Mouse (Mus musculus) regulatory T cell (primary cell): ENCODE measurements at regions not wholly inside any gene's neighbourhood (a gene's known extent, or its start where the extent isn't known, plus 50 kb on each side); places are given as distances from the start of the nearest gene placed in this dataset.
"Not testable (repeated sequence)": the region's sequence is repeated elsewhere in the genome, so short reads cannot be mapped to it uniquely, and the experiment has no call there.

ENCODE experiments used
- in situ Hi-C: fragments of 300-600 bp; cut with MboI, MseI; formaldehyde crosslinking; loops from one replicate; pipeline ENCODE4 v1.15.1; 2025; ENCODE audit warnings: high pct_unique_total_duplicates

GRCm38 (mm10) chr14:15868520-15868919 is 380.6 kb upstream of the Ngly1 start:
- in situ Hi-C loops: no loop called here

DNA sequence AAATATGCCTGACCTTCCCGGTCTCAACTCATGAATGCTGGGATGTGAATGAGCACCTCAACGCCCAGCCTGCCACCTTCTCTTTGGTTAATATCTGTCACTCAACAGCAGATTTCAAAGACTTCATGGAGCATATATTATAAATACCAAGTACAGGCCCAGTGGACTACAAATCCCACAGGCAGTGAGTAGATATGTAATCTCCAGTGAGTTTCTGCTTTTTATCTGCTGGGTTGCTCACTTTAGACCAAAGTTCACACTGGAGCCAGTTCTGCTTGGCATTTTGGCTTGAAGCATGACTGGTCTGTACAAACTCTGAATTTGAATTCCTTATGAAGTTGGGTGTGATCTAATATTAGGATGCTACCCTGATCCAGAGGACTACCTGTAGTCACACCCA is 377.1 kb upstream of the Ngly1 start:
- in situ Hi-C loops: loop anchor here (10.0 kb wide), 1 partner anchor 357 kb away; no protein-coding TSS in a partner anchor

DNA sequence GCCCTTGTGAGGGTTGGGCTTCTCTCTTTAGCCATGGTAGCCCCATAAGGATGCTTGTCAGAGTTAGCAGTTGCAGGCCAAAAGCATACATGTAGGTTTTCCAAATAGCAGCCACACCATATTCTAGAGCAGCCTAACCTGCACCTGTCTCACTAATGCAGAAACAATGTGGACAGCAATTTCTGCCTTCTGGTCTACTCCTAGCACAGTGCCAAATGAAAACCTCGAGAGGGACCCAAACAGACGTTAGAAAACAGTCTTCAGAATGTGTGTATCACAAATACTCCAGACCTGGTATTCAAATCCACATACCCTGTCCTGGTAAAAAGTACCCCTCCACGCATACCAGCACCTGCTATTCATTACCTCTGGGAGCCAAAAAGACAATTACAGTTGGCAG is 368.9 kb upstream of the Ngly1 start:
- in situ Hi-C loops: no loop called here

DNA sequence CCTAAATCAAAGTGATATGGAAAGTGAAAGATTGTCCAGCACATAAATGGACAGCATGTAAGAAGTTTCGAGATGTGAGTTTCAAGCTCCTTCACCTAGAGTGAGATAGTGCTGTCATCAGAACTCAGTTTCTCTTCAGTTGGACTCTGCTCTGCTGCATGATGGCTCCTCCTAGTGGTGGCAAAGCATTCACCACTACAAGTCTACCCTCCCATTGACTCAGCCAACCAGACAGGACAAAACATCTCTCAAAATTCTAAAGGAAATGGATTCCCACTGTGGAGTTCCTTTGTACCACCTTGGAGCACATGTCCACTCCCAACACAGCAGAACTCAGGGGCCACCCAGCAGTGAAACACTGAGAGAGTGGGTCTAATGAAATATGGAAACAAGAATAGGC is 367.8 kb upstream of the Ngly1 start:
- in situ Hi-C loops: no loop called here

GRCm38 (mm10) chr14:15884641-15885340 is 364.3 kb upstream of the Ngly1 start:
- in situ Hi-C loops: no loop called here

GRCm38 (mm10) chr14:15897098-15897497 is 352.0 kb upstream of the Ngly1 start:
- in situ Hi-C loops: no loop called here

- in situ Hi-C loops: not testable (repeated sequence)
These were observed 342.7 kb upstream of the Ngly1 start for GRCm38 (mm10) chr14:15906429-15906828.

DNA sequence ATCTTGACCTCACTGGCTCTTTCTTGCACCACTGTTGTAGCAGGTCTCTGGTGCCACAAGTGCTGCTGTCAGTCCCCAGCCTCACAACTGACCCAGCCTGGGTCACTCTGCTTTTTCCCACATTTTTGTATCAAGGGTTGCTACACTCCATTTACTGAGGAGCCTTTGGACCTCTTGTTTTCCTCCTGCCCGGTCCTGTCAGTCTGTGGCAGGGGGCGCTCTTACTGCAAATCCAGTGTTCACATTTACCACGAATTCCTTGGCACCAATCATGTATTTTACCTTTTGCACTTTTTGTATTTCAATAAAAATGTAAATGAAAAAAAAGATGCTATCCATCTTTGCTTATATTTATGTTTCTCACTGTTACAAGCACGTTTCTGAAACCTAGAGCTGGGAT is 335.9 kb upstream of the Ngly1 start:
- in situ Hi-C loops: not testable (repeated sequence)

DNA sequence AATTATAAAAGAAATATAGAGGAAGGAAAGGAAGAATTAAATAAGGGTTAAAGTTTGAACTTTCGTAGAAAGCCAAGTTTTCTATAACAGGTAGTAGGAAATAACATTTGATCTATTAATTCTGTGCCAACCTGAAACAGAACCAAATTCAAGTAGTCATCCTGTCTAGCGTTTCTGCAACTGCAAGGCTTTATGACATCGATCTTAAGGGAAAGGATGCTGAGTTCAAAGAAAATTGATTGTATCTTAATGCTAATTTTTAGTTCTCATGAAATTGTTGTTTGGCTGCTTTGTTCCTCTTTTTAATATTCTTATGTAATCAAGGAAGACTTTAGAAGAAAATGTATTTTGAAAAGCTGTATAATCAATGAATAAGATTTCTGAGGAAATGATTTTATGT is 334.9 kb upstream of the Ngly1 start:
- in situ Hi-C loops: no loop called here

DNA sequence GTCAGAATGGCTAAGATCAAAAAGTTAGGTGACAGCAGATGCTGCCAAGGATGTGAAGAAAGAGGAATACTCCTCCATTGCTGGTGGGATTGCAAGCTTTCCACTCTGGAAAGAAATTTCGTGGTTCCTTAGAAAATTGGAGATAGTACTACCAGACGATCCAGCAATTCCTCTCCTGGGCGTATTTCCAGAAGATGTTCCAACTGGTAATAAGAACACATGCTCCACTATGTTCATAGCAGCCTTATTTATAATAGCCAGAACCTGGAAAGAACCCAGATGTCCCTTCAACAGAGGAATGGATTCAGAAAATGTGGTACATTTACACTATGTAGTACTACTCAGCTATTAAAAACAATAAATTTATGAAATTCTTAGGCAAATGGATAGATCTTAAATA is 324.4 kb upstream of the Ngly1 start:
- in situ Hi-C loops: not testable (repeated sequence)

GRCm38 (mm10) chr14:15934729-15935128 is 314.4 kb upstream of the Ngly1 start:
- in situ Hi-C loops: no loop called here

DNA sequence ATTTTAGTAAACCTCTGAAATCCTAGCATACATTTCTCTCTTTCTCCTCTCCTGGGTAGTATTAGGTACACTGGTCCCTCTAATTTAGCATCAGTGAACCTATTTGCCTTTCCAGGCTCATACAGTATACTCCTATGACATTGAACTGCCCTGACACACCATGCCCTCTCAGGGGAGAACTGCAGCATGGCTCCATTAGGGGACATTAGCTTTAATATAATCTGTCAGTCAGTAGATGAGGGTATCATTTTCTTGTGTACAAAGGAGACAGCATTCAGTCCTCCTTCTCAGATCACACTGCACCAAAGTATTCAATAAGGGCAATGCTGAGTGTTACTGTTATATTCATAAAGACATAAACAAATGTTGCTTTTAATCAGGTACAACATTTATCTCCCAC is 278.8 kb upstream of the Ngly1 start:
- in situ Hi-C loops: no loop called here

DNA sequence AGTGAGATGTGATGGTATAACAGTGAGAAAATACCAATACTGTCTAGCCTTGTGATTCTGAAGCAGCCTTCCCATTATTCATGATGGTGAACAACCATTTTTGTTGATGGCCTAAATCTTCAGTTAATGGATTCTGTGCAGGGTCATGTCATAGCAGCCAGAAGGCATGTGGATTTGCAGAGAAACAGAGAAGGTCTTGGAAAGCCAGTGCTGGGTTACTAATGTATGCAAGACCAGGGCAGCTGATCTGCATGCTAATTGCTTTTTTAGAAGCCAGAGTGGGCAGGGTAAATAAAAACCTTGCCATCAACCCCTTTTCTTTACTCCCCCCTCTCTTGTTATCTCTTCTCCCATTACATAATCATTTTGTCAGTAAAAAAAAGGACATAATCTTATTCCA is 278.3 kb upstream of the Ngly1 start:
- in situ Hi-C loops: no loop called here

- in situ Hi-C loops: no loop called here
These were observed 277.8 kb upstream of the Ngly1 start for GRCm38 (mm10) chr14:15971306-15971705.

DNA sequence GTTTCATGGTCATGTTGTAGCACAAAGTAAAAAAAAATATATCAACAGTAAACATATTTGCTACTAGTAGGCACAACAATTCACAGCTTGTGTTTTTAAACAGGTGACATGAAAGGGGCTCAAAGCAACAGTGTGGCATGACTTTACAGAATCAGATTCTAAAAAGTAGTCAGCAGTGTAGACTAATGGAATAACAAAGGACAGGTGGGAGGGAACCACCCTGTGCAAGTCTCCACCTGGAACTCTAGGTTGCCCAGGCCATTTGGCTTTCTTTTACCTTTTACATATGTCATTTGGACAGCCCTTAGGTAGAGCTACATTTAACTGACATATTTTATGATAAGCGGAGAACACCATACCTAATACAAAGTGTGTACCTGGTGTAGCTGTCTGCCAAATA is 271.7 kb upstream of the Ngly1 start:
- in situ Hi-C loops: no loop called here

GRCm38 (mm10) chr14:15978329-15978728 is 270.8 kb upstream of the Ngly1 start:
- in situ Hi-C loops: no loop called here

- in situ Hi-C loops: no loop called here
These were observed 243.7 kb upstream of the Ngly1 start for GRCm38 (mm10) chr14:16005409-16005808.

DNA sequence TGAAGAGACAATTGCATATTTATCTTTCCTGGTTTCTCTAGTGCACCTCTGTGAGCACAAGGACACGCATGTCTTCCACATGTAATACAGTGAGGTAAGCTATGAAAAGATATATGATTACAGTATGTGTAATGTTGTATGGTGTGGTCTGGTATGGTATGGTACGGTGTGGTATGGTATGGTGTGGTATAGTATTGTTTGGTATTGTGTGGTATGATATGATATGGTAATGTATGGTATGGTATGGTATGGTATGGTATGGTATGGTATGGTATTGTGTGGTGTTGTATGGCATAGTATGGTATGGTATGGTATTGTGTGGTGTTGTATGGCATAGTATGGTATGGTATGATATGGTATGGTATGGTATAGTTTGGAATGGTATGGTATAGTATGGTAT is 242.1 kb upstream of the Ngly1 start:
- in situ Hi-C loops: no loop called here

DNA sequence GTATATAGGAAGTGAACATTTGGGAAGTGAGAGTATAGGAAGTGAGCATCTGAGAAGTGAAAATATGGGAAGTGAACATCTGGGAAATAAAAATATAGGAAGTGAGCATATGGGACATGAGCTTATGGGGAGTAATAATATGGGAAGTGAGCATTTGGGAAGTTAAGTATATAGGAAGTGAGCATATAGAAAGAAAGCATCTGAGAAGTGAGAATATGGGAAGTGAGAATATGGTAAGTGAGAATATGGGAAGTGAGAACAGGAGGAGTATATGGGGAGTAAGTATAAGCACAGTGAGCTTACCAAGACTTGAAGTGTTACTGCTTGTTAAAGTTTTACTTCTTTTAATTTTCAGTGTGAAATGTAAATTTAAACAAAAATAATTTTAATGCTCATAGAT is 239.3 kb upstream of the Ngly1 start:
- in situ Hi-C loops: no loop called here

- in situ Hi-C loops: no loop called here
These were observed 225.2 kb upstream of the Ngly1 start for GRCm38 (mm10) chr14:16023853-16024252.

DNA sequence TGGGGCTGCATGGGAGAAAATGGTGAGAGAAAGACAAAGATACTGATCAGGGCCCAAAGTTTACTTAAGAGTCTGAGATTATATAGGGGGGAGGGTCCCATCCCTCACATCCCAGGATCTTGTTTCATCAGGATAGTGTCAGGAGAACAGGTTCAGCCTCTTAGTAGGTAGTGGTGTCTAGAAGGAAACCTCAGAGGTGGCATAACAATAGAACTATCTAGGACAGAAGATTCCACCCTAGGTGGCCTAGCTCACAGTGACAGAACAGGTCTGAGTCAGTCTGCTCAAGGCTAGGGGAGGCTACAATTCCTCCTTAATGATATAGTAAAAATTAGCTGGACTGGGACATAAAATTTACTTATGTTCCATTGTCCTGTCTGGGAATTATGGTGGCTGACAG is 211.3 kb upstream of the Ngly1 start:
- in situ Hi-C loops: no loop called here

GRCm38 (mm10) chr14:16038336-16038735 is 210.7 kb upstream of the Ngly1 start:
- in situ Hi-C loops: no loop called here

- in situ Hi-C loops: no loop called here
These were observed 204.6 kb upstream of the Ngly1 start for GRCm38 (mm10) chr14:16044466-16044865.

DNA sequence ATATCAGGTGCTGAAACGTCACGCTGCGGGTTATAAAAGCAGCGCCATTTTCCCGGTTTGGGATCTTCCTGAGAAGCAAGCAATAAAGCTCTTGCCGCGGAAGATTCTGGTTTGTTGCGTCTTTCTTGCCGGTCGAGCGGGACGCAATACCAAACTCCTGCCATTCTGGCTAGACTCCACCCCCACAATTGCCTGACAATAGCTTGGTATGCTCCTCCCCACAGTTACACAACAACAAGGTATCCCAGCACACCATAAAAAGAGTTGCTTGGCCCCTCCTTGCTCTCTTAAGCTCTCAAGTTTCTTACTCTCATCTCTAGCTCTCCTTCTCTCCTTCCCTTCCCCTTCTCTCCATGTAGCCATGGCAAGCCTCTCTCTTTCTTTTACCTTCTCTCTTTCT is 176.5 kb upstream of the Ngly1 start:
- in situ Hi-C loops: not testable (repeated sequence)
